Mouse (Mus musculus) right cerebral cortex, adult 2 months (tissue): ENCODE data around the gene Fam187b.

Experiments
- DNase-seq, 2 experiments: peaks; one replicate each; pipeline ENCODE4 v3.0.0; 2021 to 2022; ENCODE audit warnings: low spot score in 2 of 2

The Fam187b gene

GRCm38 (mm10) chr7:30958109-30958865 lies 15.3 kb upstream of the Fam187b start:
- DNase-seq = no peak

- no peak for DNase-seq
Observed at GRCm38 (mm10) chr7:30958866-30959487, 14.6 kb upstream of the Fam187b start.

- DNase-seq = no peak
Observed at GRCm38 (mm10) chr7:30959786-30960349, 13.7 kb upstream of the Fam187b start.

GRCm38 (mm10) chr7:30962862-30963261 lies 10.7 kb upstream of the Fam187b start:
- no peak for DNase-seq

- no peak for DNase-seq
Observed at GRCm38 (mm10) chr7:30964366-30964765, 9.2 kb upstream of the Fam187b start.

GRCm38 (mm10) chr7:30965677-30966076 lies 7.9 kb upstream of the Fam187b start:
- DNase-seq = no peak

- DNase-seq = no peak
Observed at GRCm38 (mm10) chr7:30966657-30967056, 6.9 kb upstream of the Fam187b start.

- DNase-seq = no peak
Observed at GRCm38 (mm10) chr7:30968611-30969010, 5.0 kb upstream of the Fam187b start.

GRCm38 (mm10) chr7:30969174-30969573 lies 4.4 kb upstream of the Fam187b start:
- no peak for DNase-seq

- no peak for DNase-seq
Observed at GRCm38 (mm10) chr7:30971901-30972300, 1.7 kb upstream of the Fam187b start.

GRCm38 (mm10) chr7:30972426-30973250 lies 952 bp upstream of the Fam187b start:
- no peak for DNase-seq

GRCm38 (mm10) chr7:30973251-30973500 lies 414 bp upstream of the Fam187b start, which contains the start of gene Lsr:
Gene Lsr (minus strand): TSS chr7:30973464.
- DNase-seq = no peak

GRCm38 (mm10) chr7:30981703-30982102 lies 8.1 kb downstream of the Fam187b start:
- DNase-seq = no peak

- no peak for DNase-seq
Observed at GRCm38 (mm10) chr7:30985357-30985756, 11.8 kb downstream of the Fam187b start.

GRCm38 (mm10) chr7:30988519-30989162 lies 15.1 kb downstream of the Fam187b start:
- DNase-seq = no peak

GRCm38 (mm10) chr7:30992148-30992547 lies 18.6 kb downstream of the Fam187b start:
- DNase-seq = no peak

GRCm38 (mm10) chr7:30993986-30994385 lies 20.4 kb downstream of the Fam187b start:
- DNase-seq = no peak

- no peak for DNase-seq
Observed at GRCm38 (mm10) chr7:30996491-30996890, 22.9 kb downstream of the Fam187b start.

- peak; percentile 19 to 29 for DNase-seq
Observed at GRCm38 (mm10) chr7:31000505-31001020, 27.0 kb downstream of the Fam187b start.

GRCm38 (mm10) chr7:31002650-31003049 lies 29.1 kb downstream of the Fam187b start:
- no peak for DNase-seq

GRCm38 (mm10) chr7:31007775-31008174 lies 34.2 kb downstream of the Fam187b start:
- no peak for DNase-seq

- no peak for DNase-seq
Observed at GRCm38 (mm10) chr7:31008175-31008574, 34.6 kb downstream of the Fam187b start.
